Mouse (Mus musculus): ENCODE measurements at regions not wholly inside any gene's neighbourhood (a gene's known extent, or its start where the extent isn't known, plus 50 kb on each side); places are given as distances from the start of the nearest gene placed in this dataset.
A peak's percentile ranks its signal among the peaks of the same experiment; 100 is the strongest.

- WGBS, result 90% methylated on average over 4 of the region's 4 CpGs
- Histone ChIP-seq H3K9ac (no peak overlapping the region), H3K4me1 (replicated peaks) (peaks cover 8% of the 10 kb centered on the region), H3K36me3 (no peaks in the 10 kb centered on the region), H3K9me3 (no peaks in the 10 kb centered on the region), H3K27ac (replicated peaks) (no peak overlapping the region), H3K4me2 (no peak overlapping the region), H3K27me3 (no peaks in the 10 kb centered on the region), H3K4me3 (no peak overlapping the region)
- no peak for ATAC-seq (ENCODE audit: low FRiP score, low read depth)
Observed at GRCm38 (mm10) chr12:71766086-71766485, 64.8 kb upstream of the Daam1 start.

- no peak overlapping the region for H3K9ac ChIP-seq
- H3K4me1 ChIP-seq (replicated peaks), result peaks cover 8% of the 10 kb centered on the region
- H3K4me3 ChIP-seq, result no peak overlapping the region
- no peak for ATAC-seq (ENCODE audit: low FRiP score, low read depth)
- no peak overlapping the region for H3K27ac ChIP-seq (replicated peaks)
- WGBS, result 94% methylated on average over 1 of the region's 1 CpGs
- no peaks in the 10 kb centered on the region for H3K27me3 ChIP-seq
- H3K36me3 ChIP-seq, result no peaks in the 10 kb centered on the region
- H3K4me2 ChIP-seq, result no peak overlapping the region
- H3K9me3 ChIP-seq, result no peaks in the 10 kb centered on the region
Observed at GRCm38 (mm10) chr12:71766636-71767035, 64.2 kb upstream of the Daam1 start.

- 44% methylated on average over 3 of the region's 3 CpGs for WGBS
- no peaks in the 10 kb centered on the region for H3K9me3 ChIP-seq
- no peak overlapping the region for H3K9ac ChIP-seq
- no peaks in the 10 kb centered on the region for H3K36me3 ChIP-seq
- H3K4me1 ChIP-seq (replicated peaks), result peaks cover 8% of the 10 kb centered on the region
- no peak overlapping the region for H3K4me2 ChIP-seq
- H3K27me3 ChIP-seq, result no peaks in the 10 kb centered on the region
- ATAC-seq (ENCODE audit: low FRiP score, low read depth), result no peak
- H3K4me3 ChIP-seq, result no peak overlapping the region
- no peak overlapping the region for H3K27ac ChIP-seq (replicated peaks)
Observed at GRCm38 (mm10) chr12:71767896-71768295, 63.0 kb upstream of the Daam1 start.

- ATAC-seq (ENCODE audit: low FRiP score, low read depth), result no peak
- no peaks in the 10 kb centered on the region for H3K9me3 ChIP-seq
- WGBS, result 4% methylated on average over 12 of the region's 12 CpGs
- H3K4me2 ChIP-seq, result peak overlapping the region; percentile 52
- H3K9ac ChIP-seq, result no peak overlapping the region
- H3K27me3 ChIP-seq, result no peaks in the 10 kb centered on the region
- H3K27ac ChIP-seq (replicated peaks), result no peak overlapping the region
- H3K4me3 ChIP-seq, result peak overlapping the region; percentile 15; the same call in 1 of the 2 replicates
- H3K36me3 ChIP-seq, result no peaks in the 10 kb centered on the region
- peaks cover 8% of the 10 kb centered on the region for H3K4me1 ChIP-seq (replicated peaks)
Observed at GRCm38 (mm10) chr12:71768471-71768870, 62.4 kb upstream of the Daam1 start.

- Histone ChIP-seq H3K9me3 (no peaks in the 10 kb centered on the region), H3K4me1 (replicated peaks) (peaks cover 8% of the 10 kb centered on the region), H3K9ac (no peak overlapping the region), H3K4me3 (peak overlapping the region; percentile 15; the same call in 1 of the 2 replicates), H3K4me2 (peak overlapping the region; percentile 52), H3K27me3 (no peaks in the 10 kb centered on the region), H3K36me3 (no peaks in the 10 kb centered on the region), H3K27ac (replicated peaks) (no peak overlapping the region)
- WGBS, result 39% methylated on average over 9 of the region's 9 CpGs
- ATAC-seq (ENCODE audit: low FRiP score, low read depth), result no peak
Observed at GRCm38 (mm10) chr12:71768890-71769289, 62.0 kb upstream of the Daam1 start.

GRCm38 (mm10) chr12:71769302-71769701 lies 61.6 kb upstream of the Daam1 start:
- no peaks in the 10 kb centered on the region for H3K36me3 ChIP-seq
- peaks cover 8% of the 10 kb centered on the region for H3K4me1 ChIP-seq (replicated peaks)
- H3K9me3 ChIP-seq, result no peaks in the 10 kb centered on the region
- H3K9ac ChIP-seq, result no peak overlapping the region
- H3K4me2 ChIP-seq, result no peak overlapping the region; the same call in 1 of the 2 replicates
- 64% methylated on average over 6 of the region's 6 CpGs for WGBS
- H3K27ac ChIP-seq (replicated peaks), result no peak overlapping the region
- no peaks in the 10 kb centered on the region for H3K27me3 ChIP-seq
- no peak overlapping the region for H3K4me3 ChIP-seq
- no peak for ATAC-seq (ENCODE audit: low FRiP score, low read depth)

GRCm38 (mm10) chr12:71773891-71774290 lies 57.0 kb upstream of the Daam1 start:
- no peak for ATAC-seq (ENCODE audit: low FRiP score, low read depth)
- Histone ChIP-seq H3K27me3 (no peaks in the 10 kb centered on the region), H3K36me3 (no peaks in the 10 kb centered on the region), H3K27ac (replicated peaks) (no peak overlapping the region), H3K9me3 (no peaks in the 10 kb centered on the region), H3K4me3 (no peak overlapping the region), H3K9ac (no peak overlapping the region), H3K4me1 (replicated peaks) (peaks cover 15% of the 10 kb centered on the region), H3K4me2 (no peak overlapping the region)
- 82% methylated on average over 9 of the region's 9 CpGs for WGBS

GRCm38 (mm10) chr12:71775126-71775525 lies 55.8 kb upstream of the Daam1 start:
- 64% methylated on average over 12 of the region's 12 CpGs for WGBS
- Histone ChIP-seq H3K27me3 (no peaks in the 10 kb centered on the region), H3K36me3 (no peaks in the 10 kb centered on the region), H3K4me1 (replicated peaks) (peaks cover 12% of the 10 kb centered on the region), H3K4me2 (no peak overlapping the region), H3K9ac (no peak overlapping the region), H3K27ac (replicated peaks) (no peak overlapping the region), H3K4me3 (no peak overlapping the region), H3K9me3 (no peaks in the 10 kb centered on the region)
- ATAC-seq (ENCODE audit: low FRiP score, low read depth), result no peak

- peak overlapping the region; percentile 56 for H3K4me2 ChIP-seq
- H3K36me3 ChIP-seq, result no peaks in the 10 kb centered on the region
- 19% methylated on average over 14 of the region's 14 CpGs for WGBS
- no peak overlapping the region for H3K9ac ChIP-seq
- peak overlapping the region; percentile 23 for H3K4me3 ChIP-seq
- H3K27me3 ChIP-seq, result no peaks in the 10 kb centered on the region
- peak; percentile 54; the same call in 1 of the 2 replicates for ATAC-seq (ENCODE audit: low FRiP score, low read depth)
- peaks cover 12% of the 10 kb centered on the region for H3K4me1 ChIP-seq (replicated peaks)
- H3K27ac ChIP-seq (replicated peaks), result no peak overlapping the region
- no peaks in the 10 kb centered on the region for H3K9me3 ChIP-seq
Observed at GRCm38 (mm10) chr12:71778137-71778536, 52.7 kb upstream of the Daam1 start.

- Histone ChIP-seq H3K9ac (no peak overlapping the region), H3K9me3 (no peaks in the 10 kb centered on the region), H3K36me3 (no peaks in the 10 kb centered on the region), H3K4me1 (replicated peaks) (peaks cover 12% of the 10 kb centered on the region), H3K4me2 (no peak overlapping the region), H3K4me3 (no peak overlapping the region), H3K27me3 (no peaks in the 10 kb centered on the region), H3K27ac (replicated peaks) (no peak overlapping the region)
- 89% methylated on average over 3 of the region's 3 CpGs for WGBS
- ATAC-seq (ENCODE audit: low FRiP score, low read depth), result no peak
Observed at GRCm38 (mm10) chr12:71778948-71779347, 51.9 kb upstream of the Daam1 start.

GRCm38 (mm10) chr12:71779418-71779817 lies 51.5 kb upstream of the Daam1 start:
- Histone ChIP-seq H3K4me2 (no peak overlapping the region), H3K4me1 (replicated peaks) (peaks cover 12% of the 10 kb centered on the region), H3K27ac (replicated peaks) (no peak overlapping the region), H3K4me3 (no peak overlapping the region), H3K9me3 (no peaks in the 10 kb centered on the region), H3K36me3 (no peaks in the 10 kb centered on the region), H3K27me3 (no peaks in the 10 kb centered on the region), H3K9ac (no peak overlapping the region)
- no peak for ATAC-seq (ENCODE audit: low FRiP score, low read depth)
- WGBS, result 34% methylated on average over 6 of the region's 6 CpGs
